Mouse (Mus musculus) layer of hippocampus, adult 9-10 months (tissue): ENCODE measurements around the gene Tbccd1.
"Not testable (repeated sequence)": the region's sequence is repeated elsewhere in the genome, so short reads cannot be mapped to it uniquely, and the experiment has no call there.

Experiments
- DNase-seq: peaks from one replicate; pipeline ENCODE4 v3.0.0; 2022; ENCODE audit warnings: low spot score

Gene Tbccd1

GRCm38 (mm10) chr16:22782686-22783085 is 74.8 kb downstream of the Tbccd1 start:
- DNase-seq, result no peak

- no peak for DNase-seq
Observed at GRCm38 (mm10) chr16:22779228-22779835, 78.1 kb downstream of the Tbccd1 start.

GRCm38 (mm10) chr16:22778296-22778695 is 79.2 kb downstream of the Tbccd1 start:
- DNase-seq, result not testable (repeated sequence)

- no peak for DNase-seq
Observed at GRCm38 (mm10) chr16:22775471-22775985, 81.9 kb downstream of the Tbccd1 start.

GRCm38 (mm10) chr16:22768661-22769060 is 88.8 kb downstream of the Tbccd1 start:
- no peak for DNase-seq

- DNase-seq, result no peak
Observed at GRCm38 (mm10) chr16:22767405-22767804, 90.1 kb downstream of the Tbccd1 start.

- DNase-seq, result no peak
Observed at GRCm38 (mm10) chr16:22766738-22767211, 90.7 kb downstream of the Tbccd1 start.

GRCm38 (mm10) chr16:22765531-22765930 is 91.9 kb downstream of the Tbccd1 start:
- no peak for DNase-seq
